Mouse (Mus musculus) midbrain, embryonic 16.5 days (tissue): ENCODE measurements around the gene Epha3. TPM values are rescaled to one million over a fixed set of nuclear protein-coding genes. Genes with fewer than 3 reads are reported as not detected.
A peak's percentile ranks its signal among the peaks of the same experiment; 100 is the strongest.

Experiments
- ATAC-seq: fragments of 200-750 bp; cut with Nextera tagmentation; 2 replicates; pipeline ENCODE4 v1.8.0; 2017; ENCODE audit warnings: moderate TSS enrichment
- H3K27ac ChIP-seq: fragments of 300-500 bp; sonication (generic); 2 replicates; pipeline ENCODE4 v1.5.1; 2014; ENCODE audit warnings: mild to moderate bottlenecking, low read length, mixed read lengths
- H3K27me3 ChIP-seq: fragments of 300-500 bp; sonication (generic); 2 replicates; pipeline ENCODE4 v1.6.1; 2014; ENCODE audit warnings: low read depth, low read length, mixed read lengths; ENCODE audit not compliant: control insufficient read depth, insufficient read depth
- H3K36me3 ChIP-seq: fragments of 300-500 bp; sonication (generic); 2 replicates; pipeline ENCODE4 v1.6.1; 2014; ENCODE audit warnings: mild to moderate bottlenecking, low read length, moderate library complexity, mixed read lengths; ENCODE audit not compliant: control insufficient read depth, insufficient read depth
- H3K4me1 ChIP-seq: fragments of 300-500 bp; sonication (generic); 2 replicates; pipeline ENCODE4 v1.6.1; 2014; ENCODE audit warnings: mild to moderate bottlenecking, low read length, mixed read lengths; ENCODE audit not compliant: control insufficient read depth, insufficient read depth
- H3K4me2 ChIP-seq: fragments of 300-500 bp; sonication (generic); 2 replicates; pipeline ENCODE4 v1.6.1; 2014; ENCODE audit warnings: mild to moderate bottlenecking, low read length, mixed read lengths
- H3K4me3 ChIP-seq: fragments of 300-500 bp; sonication (generic); 2 replicates; pipeline ENCODE4 v1.5.1; 2014; ENCODE audit warnings: low read depth, mild to moderate bottlenecking, low read length, moderate library complexity, mixed read lengths
- H3K9ac ChIP-seq: fragments of 300-500 bp; sonication (generic); 2 replicates; pipeline ENCODE4 v1.6.1; 2014; ENCODE audit warnings: low read depth, low read length, mixed read lengths
- H3K9me3 ChIP-seq: fragments of 300-500 bp; sonication (generic); replicated peaks from 2 replicates; pipeline ENCODE4 v1.6.1; 2014; ENCODE audit warnings: mild to moderate bottlenecking, low read length, mixed read lengths; ENCODE audit not compliant: control insufficient read depth, poor library complexity, severe bottlenecking
- WGBS: fragments of 180-500 bp; shearing (Covaris S2); extraction: QIAGEN DNeasy Blood & Tissue Kit; methylation state at CpG from one replicate; pipeline ENCODE4 v1.1.7; 2014; 5-methylcytosine and 5-hydroxymethylcytosine counted together
- polyA plus RNA-seq: library from polyadenylated mRNA; unstranded; fragments of >200 nt; fragmentation: Nextera tagmentation; extraction: Ambion mirVana; gene quantifications from 2 replicates; pipeline ENCODE4 v1.2.1, GENCODE M21; 2015

The Epha3 gene
- polyA plus RNA-seq: 16.8 and 24.7 TPM in 2 replicates

GRCm38 (mm10) chr16:63863913-63864330, at the start of gene Epha3:
Gene Epha3 (minus strand): TSS chr16:63864175.
- peak within 1 kb of the TSS; percentile 84 for H3K4me2 ChIP-seq
- H3K36me3 ChIP-seq: no peaks in the 10 kb centered on the region
- peak within 1 kb of the TSS; percentile 76 for H3K4me3 ChIP-seq
- H3K27me3 ChIP-seq: peaks cover 11% of the 10 kb centered on the region
- WGBS: under 1% methylated on average over 28 of the region's 28 CpGs
- H3K9ac ChIP-seq: peak within 1 kb of the TSS; percentile 71
- no peaks in the 10 kb centered on the region for H3K9me3 ChIP-seq
- peak; percentile 94 for ATAC-seq
- peak within 1 kb of the TSS; percentile 81 for H3K27ac ChIP-seq
- H3K4me1 ChIP-seq: no peaks in the 10 kb centered on the region

DNA sequence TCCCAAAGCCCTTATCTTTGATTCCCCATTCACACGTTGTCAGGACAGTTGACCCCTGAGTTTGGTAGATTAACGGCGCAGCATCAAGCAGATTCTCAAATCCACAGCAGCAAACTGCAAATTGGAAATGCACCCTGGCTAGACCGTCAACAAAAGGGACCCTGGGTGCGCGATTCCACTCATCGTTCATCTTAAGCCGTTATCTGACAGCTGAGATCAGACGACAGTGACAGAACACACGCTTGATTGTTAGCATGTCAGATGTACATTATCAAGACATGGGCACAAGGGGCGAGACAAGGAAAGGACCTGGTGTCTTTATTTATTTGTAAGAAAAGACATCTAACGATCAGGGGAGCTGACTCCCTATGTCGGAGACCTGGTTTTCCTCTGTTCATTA, 39.5 kb upstream of the Epha3 start:
- ATAC-seq: no peak
- no peaks in the 10 kb centered on the region for H3K9me3 ChIP-seq
- no peaks in the 10 kb centered on the region for H3K4me1 ChIP-seq
- 29% methylated on average over 13 of the region's 13 CpGs for WGBS
- H3K4me2 ChIP-seq: peak overlapping the region; percentile 52
- no peak overlapping the region for H3K9ac ChIP-seq
- H3K27ac ChIP-seq: peak overlapping the region; percentile 17; the same call in 1 of the 2 replicates
- no peaks in the 10 kb centered on the region for H3K36me3 ChIP-seq
- peak overlapping the region; percentile 30 for H3K4me3 ChIP-seq
- H3K27me3 ChIP-seq: no peaks in the 10 kb centered on the region

DNA sequence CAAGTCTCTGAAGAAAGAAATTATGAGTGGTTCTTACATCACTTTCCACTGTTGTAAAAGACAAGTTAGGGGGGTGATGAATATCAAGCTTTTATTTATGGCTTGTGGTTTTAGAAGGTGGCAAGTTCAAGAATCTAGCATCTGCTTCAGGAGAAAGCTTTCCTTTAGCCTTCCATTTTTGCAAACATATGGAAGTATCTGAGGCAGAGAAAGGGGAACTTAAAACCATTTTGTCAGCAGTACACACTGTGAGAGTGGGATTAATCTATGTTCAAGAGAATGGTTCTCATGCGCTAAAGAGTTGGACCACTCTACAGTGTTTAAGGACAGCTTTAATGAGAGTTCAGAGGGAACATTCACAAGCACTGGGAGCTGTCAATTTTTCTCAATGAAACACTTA, 17.2 kb upstream of the Epha3 start:
- no peak for ATAC-seq
- 85% methylated on average over 1 of the region's 1 CpGs for WGBS
- no peak overlapping the region for H3K9ac ChIP-seq

DNA sequence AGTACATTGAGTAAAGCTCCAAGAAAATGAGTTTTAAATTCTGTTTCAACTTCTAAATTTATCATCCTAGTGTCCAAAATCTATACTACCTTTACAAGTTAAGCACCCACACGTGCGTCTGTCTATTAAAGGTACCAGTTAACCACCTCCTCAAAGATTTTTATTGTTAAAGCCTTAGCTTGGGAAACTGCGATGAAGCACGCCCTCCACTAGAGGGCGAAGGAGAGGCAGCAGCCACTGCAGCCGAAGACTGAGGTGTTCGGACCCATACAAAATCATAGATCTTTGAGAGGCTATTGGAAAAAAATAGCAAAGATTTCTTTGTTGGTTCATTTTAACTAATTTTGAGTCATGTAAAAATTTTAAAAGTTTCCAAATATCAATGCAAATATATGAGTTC, 8.3 kb upstream of the Epha3 start:
- no peaks in the 10 kb centered on the region for H3K36me3 ChIP-seq
- no peak for ATAC-seq
- 12% methylated on average over 7 of the region's 7 CpGs for WGBS

More for the DNA sequence above, 17.2 kb upstream of the Epha3 start:
- H3K4me2 ChIP-seq: no peak overlapping the region
- no peaks in the 10 kb centered on the region for H3K36me3 ChIP-seq
- H3K4me1 ChIP-seq: no peaks in the 10 kb centered on the region
- no peak overlapping the region for H3K27ac ChIP-seq
- no peaks in the 10 kb centered on the region for H3K9me3 ChIP-seq
- H3K27me3 ChIP-seq: no peaks in the 10 kb centered on the region
- no peak overlapping the region for H3K4me3 ChIP-seq

DNA sequence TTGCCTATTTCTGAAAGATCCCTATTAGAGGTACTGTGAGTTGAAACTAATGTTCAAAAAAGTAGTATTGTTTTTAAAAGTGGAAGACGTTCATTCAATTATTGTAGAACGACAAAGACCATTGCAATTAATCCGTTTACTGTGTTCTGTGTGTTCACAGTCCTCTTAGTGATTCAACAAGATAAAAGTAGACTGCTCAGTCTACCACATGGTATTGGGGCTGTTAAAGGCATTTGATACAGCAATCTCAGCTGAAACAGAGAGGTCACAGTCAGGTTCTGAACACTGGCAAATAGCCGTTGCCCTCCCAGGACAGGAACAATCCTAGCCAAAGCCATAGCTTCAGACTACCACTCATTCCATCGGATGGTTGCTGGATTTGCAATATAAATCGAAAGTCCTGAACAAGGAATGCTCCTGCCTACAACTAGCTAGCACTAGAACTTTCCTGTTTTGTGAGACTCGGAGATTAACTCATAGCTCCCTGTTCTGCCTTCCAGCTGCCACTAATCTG, 545 bp upstream of the Epha3 start:
- Histone ChIP-seq H3K27me3 (peaks cover 13% of the 10 kb centered on the region), H3K27ac (peak overlapping the region; percentile 81), H3K4me1 (no peaks in the 10 kb centered on the region), H3K9ac (peak overlapping the region; percentile 71), H3K4me2 (peak overlapping the region; percentile 84), H3K4me3 (peak overlapping the region; percentile 76), H3K36me3 (no peaks in the 10 kb centered on the region), H3K9me3 (no peaks in the 10 kb centered on the region)
- peak; percentile 63; the same call in 1 of the 2 replicates for ATAC-seq
- WGBS: 25% methylated on average over 7 of the region's 7 CpGs

More for the DNA sequence above, 8.3 kb upstream of the Epha3 start:
- Histone ChIP-seq H3K27me3 (peaks cover 4% of the 10 kb centered on the region; the same call in 1 of the 2 replicates), H3K27ac (no peak overlapping the region), H3K4me3 (no peak overlapping the region), H3K9me3 (no peaks in the 10 kb centered on the region), H3K4me1 (no peaks in the 10 kb centered on the region), H3K4me2 (no peak overlapping the region), H3K9ac (no peak overlapping the region)

- H3K27me3 ChIP-seq: peaks cover 9% of the 10 kb centered on the region
- H3K4me3 ChIP-seq: peak overlapping the region; percentile 76
- peak overlapping the region; percentile 60 for H3K9ac ChIP-seq
- peak; percentile 68 for ATAC-seq
- H3K36me3 ChIP-seq: no peaks in the 10 kb centered on the region
- H3K4me1 ChIP-seq: no peaks in the 10 kb centered on the region
- H3K9me3 ChIP-seq: no peaks in the 10 kb centered on the region
- H3K27ac ChIP-seq: peak overlapping the region; percentile 63
- whole genome bisulfite sequencing: under 1% methylated on average over 12 of the region's 12 CpGs
- peak overlapping the region; percentile 84 for H3K4me2 ChIP-seq
These were observed 794 bp downstream of the Epha3 start for GRCm38 (mm10) chr16:63863181-63863580.

GRCm38 (mm10) chr16:63857561-63857960, 6.4 kb downstream of the Epha3 start:
- H3K4me1 ChIP-seq: 0 out of 2 replicates have a peak, but pooled peaks cover 4% of the 10 kb centered on the region
- peaks cover 3% of the 10 kb centered on the region; the same call in 1 of the 2 replicates for H3K27me3 ChIP-seq
- H3K4me3 ChIP-seq: peak overlapping the region; percentile 68
- H3K9me3 ChIP-seq: no peaks in the 10 kb centered on the region
- peak; percentile 49 for ATAC-seq
- peak overlapping the region; percentile 81 for H3K27ac ChIP-seq
- peak overlapping the region; percentile 77 for H3K4me2 ChIP-seq
- no peaks in the 10 kb centered on the region for H3K36me3 ChIP-seq
- peak overlapping the region; percentile 82 for H3K9ac ChIP-seq
- 0% methylated on average over 11 of the region's 11 CpGs for WGBS

GRCm38 (mm10) chr16:63856658-63857552, 7.1 kb downstream of the Epha3 start:
- 0 out of 2 replicates have a peak, but pooled peaks cover 4% of the 10 kb centered on the region for H3K4me1 ChIP-seq

GRCm38 (mm10) chr16:63850297-63850696, 13.7 kb downstream of the Epha3 start:
- Histone ChIP-seq H3K9ac (no peak overlapping the region), H3K4me1 (no peaks in the 10 kb centered on the region), H3K27ac (no peak overlapping the region), H3K4me3 (no peak overlapping the region), H3K27me3 (no peaks in the 10 kb centered on the region), H3K9me3 (no peaks in the 10 kb centered on the region), H3K4me2 (no peak overlapping the region), H3K36me3 (no peaks in the 10 kb centered on the region)
- no peak for ATAC-seq
- 83% methylated on average over 3 of the region's 3 CpGs for WGBS

More at GRCm38 (mm10) chr16:63856658-63857552, 7.1 kb downstream of the Epha3 start:
- H3K9me3 ChIP-seq: no peaks in the 10 kb centered on the region
- 2% methylated on average over 33 of the region's 33 CpGs for WGBS
- H3K4me3 ChIP-seq: peak overlapping the region; percentile 68
- H3K4me2 ChIP-seq: peak overlapping the region; percentile 77
- H3K36me3 ChIP-seq: no peaks in the 10 kb centered on the region
- H3K27me3 ChIP-seq: peaks cover 3% of the 10 kb centered on the region; the same call in 1 of the 2 replicates
- H3K27ac ChIP-seq: peak overlapping the region; percentile 81
- ATAC-seq: peak; percentile 96
- H3K9ac ChIP-seq: peak overlapping the region; percentile 82
